Mouse (Mus musculus) MN1 (cell line): ENCODE results near the gene Omp.

Experiments used
- DNase-seq: peaks from one replicate; pipeline ENCODE4 v3.0.0-alpha.2; 2016; ENCODE audit warnings: low spot score

Omp gene

DNA sequence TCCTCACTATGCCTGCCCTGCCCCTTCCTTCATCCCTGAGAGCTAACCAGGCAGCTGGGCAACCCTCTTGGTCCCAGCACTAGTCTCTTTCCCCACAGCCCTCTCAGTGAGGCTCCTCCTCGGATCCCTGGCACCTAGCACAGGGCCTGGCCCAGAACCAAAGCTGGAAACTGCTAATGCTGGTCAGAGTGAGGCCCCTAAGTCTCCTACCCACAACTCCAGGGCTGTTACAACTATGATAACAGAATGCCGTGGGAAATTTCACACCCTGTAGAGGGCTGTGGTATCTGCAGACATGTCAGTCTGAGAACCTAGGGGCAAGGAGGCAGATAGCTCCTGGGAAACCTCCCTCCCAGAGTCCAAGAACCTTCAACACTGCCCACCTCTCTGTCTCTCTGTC is 4.7 kb downstream of the Omp start:
- no peak for DNase-seq

DNA sequence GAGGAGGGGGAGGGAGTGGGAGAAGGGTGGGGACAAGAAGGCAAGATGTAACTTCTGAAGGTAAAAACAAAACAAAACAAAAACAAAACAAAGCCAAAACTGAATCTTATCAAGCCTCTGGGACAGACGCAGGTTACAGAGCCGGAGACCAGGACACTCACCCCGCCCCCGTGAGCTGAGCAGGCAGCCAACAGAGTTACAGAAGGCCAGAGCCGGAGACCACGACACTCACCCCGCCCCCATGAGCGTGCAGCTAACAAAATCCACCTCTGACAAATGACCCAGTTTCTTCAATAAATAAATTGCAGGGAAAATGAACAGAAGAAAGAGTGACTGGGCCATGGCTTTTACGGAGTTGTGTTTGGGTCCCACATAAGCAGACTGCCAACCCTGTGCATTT is 6.1 kb downstream of the Omp start:
- DNase-seq: no peak

DNA sequence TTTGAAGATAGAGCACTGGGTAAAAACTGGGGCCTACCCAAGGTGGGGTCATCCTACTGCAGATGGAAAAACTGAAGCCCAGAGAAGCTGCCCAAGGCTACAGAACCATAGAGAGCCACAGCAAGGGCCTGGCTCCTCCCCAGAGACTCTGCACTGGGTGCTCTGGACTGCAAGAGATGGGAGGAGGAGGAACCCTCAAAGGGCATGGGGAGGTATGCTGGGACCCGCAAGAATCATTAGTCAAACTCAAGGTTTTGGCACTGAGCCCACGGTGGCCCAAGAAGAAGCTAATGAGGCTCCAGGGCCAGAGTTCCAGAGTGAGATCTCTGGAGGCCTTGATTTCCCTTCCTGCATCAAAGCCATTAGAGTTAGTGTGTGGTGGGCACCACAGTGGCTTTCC is 7.3 kb downstream of the Omp start:
- DNase-seq: no peak

DNA sequence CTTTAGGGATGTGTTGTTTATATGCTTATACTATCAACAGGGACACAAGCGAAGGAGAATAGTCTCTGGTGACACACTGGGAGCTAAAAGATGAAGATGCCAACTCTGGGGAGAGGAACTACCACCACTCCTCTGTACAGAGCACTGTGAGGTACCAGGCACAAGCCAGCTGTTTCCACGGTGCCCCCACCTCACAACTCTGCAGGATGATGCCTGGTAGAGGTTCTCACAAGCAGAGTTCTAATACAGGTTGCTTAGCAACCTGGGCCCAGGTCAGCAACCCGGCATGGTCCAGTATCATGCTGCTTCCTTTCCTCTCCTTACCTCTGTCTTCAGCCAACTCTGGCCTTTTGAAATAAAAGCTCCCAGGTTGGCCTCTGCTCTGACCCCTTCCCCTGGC is 7.7 kb downstream of the Omp start:
- no peak for DNase-seq

DNA sequence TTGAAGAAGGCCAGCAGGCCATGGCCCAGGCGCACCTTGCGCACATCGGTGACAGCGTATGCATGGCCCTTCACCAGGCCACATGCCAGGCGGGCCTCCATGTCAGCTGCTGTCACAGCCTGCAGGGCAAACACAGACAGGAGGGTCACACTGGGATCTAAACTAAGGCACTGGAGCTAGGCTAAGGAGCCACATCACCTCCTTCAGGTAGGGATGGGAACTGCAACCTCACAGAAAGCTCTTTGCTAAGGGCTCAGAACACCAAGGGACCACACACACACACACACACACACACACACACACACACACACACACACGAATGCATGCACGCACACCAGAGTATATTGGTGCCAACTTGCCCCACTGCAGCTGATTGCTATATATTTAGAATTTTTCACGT is 13.6 kb downstream of the Omp start:
- DNase-seq: no peak

DNA sequence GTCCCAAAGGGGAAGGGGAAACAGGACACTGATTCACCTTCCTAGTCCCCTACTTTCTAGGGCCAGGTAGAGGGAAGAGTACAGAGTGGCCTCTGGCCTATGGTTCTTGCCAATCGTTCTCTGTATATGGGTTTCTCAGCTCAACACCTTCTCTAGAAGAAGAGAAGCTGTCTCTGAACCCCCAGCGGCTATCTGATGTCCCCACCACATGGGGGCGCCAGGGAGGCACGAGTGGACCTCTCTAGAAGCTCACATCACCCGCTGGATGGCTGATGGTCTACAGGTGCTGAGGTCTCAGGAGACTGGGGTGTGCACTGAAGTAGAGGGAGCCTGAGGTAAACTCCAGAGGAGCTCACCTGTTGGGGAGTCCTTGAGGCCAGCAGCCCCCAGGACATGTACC is 19.8 kb downstream of the Omp start:
- peak; percentile 65 for DNase-seq

DNA sequence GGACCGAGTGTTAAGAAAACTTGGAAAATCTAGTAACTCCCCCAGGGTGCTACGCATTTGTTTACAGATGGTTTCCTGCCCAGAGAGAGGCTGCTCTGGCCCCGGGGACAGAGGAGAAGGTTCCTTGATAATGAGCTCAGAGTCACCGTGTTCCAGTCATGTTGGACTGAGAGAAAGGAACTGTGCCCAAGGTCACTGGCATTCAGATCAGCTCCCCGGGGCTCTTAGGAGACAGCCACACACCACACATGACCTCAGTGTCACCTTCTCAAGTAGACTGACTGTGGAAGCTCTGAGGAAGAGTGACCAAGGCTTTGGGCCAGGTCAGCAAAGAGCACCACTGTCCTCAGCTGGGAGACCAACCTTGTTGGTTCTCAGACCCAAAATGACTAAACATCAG is 20.6 kb downstream of the Omp start:
- DNase-seq: no peak

DNA sequence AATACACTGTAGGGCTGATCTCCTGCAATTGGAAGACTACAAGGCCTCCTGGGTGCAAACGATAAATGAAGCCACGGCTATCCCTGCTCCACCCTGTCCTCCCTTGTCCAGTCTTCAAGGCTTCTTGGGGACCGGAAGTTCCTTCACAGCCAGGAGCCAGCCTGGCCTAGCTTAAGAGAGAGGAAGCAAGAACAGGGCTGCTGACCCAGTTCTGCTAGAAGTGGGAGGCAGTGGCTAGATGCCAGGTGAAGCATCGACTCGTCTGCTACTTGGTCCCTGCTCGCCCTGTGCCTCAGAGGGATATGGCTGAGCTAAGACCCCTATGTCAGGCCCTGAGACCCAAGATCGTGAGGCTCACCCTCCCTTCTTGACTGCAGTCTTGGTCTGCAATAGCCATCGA is 23.6 kb downstream of the Omp start:
- no peak for DNase-seq

DNA sequence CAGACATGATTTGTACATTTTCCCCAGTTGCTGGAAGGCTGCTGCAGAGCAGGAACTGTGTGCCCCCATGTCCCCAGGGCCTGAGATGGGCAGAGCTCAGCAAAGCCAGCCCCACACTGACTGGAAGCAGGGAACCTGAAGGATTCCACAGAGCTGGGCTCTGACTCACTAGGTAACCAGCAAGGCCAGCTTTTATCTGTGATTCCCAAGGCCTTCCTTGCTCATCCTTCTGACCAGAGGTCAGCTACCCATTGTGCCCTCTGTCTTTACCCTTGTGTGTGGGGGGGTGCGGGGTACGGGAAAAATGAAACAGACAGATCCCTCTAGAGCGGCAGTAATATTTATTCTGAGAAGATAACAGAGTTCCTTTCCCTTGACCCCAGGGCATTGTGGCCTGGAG is 24.1 kb downstream of the Omp start:
- DNase-seq: peak; percentile 39

DNA sequence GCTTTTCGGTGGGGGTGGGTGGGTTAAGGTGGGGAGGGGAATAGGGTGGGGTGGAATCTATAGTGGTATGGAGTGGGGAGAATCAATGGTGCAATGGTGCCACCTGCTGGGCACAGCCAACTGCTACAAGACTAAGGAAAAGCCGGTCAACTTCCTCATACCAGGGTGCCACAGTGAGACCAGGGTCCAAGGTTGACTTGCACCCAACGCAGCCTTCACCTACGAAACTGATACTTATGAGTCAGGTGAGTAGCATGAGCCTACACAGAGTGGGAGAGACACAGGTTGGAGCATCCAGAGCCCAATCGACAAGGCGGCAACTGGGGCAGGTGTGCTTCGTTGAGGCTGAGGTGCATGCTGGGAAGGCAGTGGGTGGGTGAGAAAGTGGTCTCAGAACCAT is 25.0 kb downstream of the Omp start:
- DNase-seq: peak; percentile 78

DNA sequence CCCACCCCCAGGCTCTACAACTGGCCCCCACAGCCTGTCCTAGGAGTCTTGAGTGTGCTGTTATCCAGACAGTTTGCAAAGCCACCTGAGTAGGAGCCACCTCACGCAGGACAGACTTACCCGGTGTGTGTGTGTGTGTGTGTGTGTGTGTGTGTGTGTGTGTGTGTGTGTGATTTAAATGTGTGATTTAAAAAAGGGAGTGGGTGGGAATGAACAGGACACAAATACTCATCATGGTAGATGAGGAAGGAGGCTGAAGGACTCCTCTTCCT is 25.4 kb downstream of the Omp start:
- no peak for DNase-seq

DNA sequence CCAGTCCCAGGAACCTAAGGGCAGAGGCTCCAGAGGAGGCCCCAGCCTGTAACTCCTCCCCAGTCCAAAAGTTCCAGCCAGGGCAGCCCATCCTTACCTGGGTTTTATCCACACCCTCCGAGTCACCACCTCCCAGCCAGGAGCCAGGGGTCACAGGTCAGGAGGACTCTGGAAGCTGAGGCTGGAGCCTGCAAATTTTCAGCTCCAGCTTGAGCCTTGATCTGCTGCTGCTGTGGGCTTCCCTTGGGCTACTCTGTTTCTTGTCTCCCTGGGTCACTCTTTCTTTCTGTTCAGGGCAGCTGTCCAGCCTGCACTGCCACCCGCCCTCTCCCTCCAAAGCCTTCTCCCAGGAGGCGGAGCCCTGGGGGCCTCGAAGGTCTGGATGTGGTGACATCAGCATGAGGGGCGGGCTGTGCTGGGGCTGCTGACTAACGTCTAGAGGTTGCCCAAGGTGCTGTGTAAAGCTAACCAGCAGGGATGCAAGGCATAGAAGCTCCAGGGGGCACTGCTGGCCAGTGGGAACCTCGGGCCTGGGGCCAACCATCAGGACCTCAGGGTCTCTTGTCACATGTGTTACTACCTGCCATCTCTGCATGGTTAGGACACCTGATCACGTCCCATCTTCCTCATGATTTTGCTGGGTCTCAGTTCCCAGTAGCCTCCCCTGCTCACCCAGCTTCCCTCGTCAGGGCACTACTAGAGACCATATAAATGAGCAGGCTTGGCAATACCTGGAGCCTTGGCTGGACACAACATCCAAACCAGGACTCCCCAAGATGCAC is 25.9 kb downstream of the Omp start, which contains the start of gene Myo7a:
Gene Myo7a, minus strand, starts transcription at position 346 of the 782 bp plus-strand sequence.
- peak; percentile 90 for DNase-seq

DNA sequence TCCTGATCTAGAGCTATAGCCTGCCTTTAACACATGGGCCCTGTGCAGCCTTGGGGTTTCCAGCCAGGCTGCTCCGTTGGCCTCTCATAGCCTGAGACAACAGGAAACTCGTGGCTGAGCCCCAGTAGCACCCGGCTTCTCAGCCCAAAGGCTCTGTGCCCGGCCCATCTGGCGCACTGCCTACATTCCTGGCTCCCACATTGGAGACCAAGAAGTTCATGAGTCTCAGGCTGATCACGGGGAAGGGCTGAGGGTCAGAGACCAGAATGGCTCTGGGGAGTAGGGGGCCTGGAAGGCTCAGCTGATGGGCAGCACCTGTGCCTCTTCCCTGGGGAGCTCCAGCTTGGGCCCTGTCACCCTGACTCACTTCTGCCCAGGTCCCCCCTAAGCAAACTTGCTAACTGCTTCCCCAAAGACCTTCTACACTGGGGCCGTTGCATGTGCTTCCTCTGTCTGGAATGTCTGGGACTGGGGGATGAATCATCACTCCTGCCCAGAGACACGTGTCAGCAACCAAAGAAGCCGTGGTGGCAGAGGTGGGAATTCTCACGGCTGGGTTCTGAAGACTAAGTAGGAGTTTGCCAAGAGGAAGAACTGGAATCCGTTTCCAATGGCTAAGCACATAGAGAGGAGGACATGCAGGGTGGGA is 28.2 kb downstream of the Omp start:
- peak; percentile 40 for DNase-seq

DNA sequence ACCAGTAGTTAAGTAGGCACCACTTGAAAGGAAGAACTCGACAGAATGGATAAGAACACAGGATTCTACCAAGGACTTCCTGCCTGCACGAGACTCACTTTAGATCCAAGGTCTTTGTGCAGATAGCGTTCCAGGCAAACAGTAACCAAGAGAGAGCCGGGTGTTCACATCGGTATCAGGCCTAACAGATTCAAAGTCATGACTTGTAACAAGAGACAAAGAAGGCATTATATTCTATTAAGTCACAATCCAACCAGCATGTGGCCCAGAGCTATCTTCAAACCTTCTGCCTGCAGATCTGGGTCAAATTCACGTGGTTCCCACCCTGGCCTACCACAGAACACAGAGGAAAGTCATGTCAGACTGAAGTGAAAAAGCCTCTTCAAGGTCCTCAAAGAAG is 30.6 kb downstream of the Omp start:
- DNase-seq: no peak

DNA sequence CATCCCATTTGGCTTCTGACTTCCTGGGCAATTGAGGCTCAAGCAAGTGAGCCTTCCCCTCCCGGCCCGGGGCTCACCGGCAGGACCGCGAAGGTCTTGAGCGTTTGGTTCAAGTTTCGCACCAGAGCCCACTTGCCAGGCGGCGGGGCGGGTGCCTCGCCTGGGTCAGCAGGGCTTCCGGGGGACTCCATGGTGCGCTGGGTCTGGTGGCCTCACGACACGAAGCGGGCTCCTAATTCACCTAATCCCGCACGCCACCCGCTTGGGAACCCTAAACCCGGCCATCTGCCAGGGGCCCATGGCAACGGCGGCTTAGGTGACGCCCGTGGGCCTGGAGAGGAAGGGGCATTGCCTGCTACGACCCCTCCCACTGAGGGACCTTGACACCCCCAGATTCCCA is 34.1 kb downstream of the Omp start:
- DNase-seq: no peak

DNA sequence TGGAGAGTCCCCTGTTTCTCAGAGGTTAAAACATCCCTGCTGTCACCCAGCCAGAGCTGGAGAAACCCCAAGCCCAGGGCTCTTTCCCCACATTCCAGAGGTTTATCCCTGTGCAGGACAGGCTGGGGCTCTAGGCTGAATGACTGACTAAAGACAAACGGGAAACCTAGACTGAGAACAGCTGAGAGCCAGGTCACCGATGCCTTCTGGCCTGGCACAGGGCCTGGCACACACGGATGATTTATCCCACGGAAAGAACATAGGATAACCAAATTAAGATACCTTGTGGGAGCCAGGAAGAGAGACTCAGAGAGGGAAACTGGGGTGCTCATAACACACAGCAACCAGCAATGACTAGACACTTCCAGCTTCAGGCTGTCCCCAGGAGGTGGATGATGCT is 35.5 kb downstream of the Omp start:
- no peak for DNase-seq

DNA sequence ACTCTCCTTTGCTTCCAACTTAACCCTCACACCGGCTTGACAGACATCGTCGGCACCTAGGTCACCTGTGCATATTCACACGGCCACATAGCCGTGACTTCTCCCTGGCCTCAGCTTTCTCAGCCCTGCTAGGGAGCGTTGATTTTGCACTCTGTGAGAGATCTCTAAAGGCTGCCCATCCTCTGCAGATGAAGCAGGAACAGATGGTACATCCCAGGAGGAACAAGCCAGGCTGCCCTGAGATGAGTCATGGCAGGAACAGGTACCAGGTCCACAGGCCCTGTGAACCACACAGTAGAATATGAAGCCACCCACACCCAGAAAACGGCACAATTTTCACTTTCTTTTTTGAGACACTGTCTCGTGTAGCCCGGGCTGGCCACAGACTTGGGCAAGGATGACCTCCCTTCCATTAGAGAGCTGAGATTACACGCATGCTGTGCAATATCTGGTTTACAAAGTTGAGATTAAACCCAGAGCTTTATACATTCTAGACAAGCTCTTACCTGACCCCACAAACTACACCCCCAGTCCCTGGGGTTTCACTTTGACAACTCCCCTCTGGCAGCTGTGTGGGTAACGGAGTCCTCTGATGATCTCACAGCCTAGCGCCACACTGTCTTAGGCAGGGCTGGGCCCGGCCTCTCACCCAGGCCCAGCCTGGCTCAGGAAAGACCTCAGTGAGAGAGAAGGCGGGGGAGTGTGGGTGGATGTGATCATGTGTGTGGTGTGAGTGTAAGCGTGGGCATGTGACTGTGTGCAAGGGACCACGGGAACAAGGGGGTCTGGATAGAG is 36.5 kb downstream of the Omp start:
- DNase-seq: peak; percentile 38

DNA sequence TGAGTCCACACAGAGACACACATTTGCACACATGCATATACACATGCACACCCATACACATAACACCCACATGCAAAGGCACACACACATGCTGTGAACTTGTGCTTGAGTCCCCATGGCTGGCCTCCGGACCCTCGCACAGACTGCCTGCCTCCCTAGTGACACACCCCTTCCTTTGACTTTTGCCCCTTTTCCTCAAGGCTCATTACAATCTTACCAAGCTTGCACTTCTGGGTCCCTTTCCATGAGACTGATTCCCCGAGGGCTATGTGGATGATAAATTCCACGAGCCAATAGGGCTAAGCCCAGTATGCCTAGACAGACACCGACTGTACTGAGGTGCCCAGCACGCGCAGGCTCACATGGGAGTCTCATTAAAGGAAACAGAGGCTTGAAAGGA is 39.0 kb downstream of the Omp start:
- DNase-seq: no peak

DNA sequence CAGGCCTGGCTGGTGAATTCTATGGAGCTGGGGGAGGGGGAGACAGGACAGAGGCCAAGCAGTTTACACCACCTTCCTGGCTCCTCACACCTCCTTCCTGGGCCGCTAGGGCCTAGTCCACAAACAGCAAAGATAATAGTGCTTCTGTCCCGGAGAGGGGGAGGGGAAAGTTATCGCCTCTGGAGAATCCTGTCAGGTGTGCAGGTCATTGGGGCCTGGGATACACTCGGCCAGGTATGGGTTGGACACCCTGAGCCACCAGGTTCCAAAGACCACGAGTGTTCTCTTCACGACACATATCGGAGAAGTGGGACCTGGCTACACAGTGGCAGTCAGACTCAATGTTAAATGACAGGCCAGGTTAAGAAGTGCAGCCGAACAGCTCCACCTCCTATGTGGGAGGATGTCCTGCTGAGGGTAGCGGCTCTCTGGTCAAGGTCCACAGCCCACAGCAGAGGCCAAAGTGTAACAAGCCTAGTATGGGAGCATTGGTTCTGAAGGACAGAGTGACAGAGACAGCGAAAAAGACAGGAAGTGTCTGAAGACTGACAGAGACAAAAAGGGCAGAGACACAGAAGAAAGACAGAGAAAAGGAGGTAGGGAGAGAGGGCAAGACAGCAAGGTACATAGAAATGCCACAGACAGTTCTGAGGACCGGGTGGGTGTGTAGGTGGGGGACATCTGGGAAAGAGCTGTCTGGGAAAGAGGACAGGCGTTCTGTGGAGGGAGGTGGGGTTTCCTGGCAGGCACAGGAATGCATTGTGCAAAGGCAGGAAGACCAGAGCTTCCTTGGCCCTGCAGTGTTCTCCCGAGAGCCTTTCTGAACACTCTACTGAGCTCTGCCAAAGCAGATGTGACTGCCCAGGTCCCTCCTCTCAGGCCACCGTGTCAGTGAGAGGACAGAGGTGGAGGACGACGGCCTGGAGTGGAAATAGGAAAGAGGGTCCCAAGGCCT is 40.5 kb downstream of the Omp start:
- no peak for DNase-seq

DNA sequence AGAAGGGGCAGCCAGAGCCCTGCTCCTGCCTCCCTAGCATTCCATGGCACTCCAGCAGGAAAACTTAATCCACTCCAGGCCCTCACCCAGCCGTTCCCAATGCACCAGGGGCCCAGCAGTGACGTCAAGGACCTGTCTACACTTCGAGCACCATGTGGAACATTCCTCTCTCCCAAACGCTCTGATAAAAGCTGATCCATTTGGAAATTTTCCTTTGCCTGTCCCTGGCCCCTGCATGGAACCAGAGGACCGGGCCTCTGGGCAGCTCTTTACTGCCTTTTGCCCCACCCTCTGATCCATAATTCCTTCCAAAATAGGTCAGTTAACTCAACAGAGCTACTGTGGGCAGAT is 41.4 kb downstream of the Omp start:
- DNase-seq: no peak

DNA sequence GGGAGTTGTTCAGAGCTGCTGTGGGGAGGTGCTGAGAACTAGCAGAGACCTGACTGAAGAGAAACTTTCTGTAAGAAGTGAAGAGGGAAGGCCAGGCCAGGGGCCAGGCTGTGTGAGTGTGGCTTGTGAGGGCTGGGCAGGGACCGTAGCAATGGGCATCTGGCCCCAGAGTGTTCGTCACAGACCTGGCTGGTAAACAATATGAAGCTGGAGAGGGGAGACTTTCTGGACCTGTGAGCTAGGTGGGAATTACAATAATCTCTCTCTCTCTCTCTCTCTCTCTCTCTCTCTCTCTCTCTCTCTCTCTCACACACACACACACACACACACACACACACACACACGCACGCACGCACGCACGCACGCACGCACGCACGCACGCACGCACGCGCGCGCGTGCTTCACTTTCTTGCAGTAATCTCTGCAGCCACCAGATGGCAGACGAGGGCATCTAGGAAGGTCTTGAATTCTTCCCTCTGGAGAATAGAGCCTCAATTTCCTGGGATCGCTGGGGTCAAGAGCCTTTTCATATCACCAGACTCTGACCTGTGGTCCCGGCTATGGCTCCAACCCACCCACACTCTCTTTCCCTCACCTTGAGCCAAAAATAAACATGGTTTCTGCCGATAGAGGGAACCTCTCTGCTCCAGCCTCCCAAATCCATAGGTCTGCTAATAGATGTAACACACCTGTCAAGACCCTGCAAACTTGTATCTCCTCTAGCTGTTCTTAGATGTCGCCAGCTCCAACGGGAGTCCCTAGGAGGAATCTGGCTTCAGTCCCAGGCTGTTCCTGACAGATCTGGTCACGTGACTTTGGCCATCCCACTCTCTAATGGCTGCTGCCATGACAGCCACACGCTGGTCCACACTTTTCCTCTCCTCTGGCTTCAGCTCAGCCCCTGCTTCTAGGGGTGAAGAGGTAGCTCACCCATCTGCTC is 42.0 kb downstream of the Omp start:
- peak; percentile 66 for DNase-seq
